Mouse (Mus musculus): ENCODE measurements around the gene Smtnl2.
"Not testable (repeated sequence)": the region's sequence is repeated elsewhere in the genome, so short reads cannot be mapped to it uniquely, and the experiment has no call there.

Gene Smtnl2

GRCm38 (mm10) chr11:72411093-72411921, at the start of gene Smtnl2:
Smtnl2 (minus strand) TSS chr11:72411713.
- peak; percentile 97 for DNase-seq

- no peak for DNase-seq
These were observed 47.0 kb upstream of the Smtnl2 start for GRCm38 (mm10) chr11:72458502-72458901.

GRCm38 (mm10) chr11:72457995-72458496, 46.5 kb upstream of the Smtnl2 start:
- peak; percentile 77 for DNase-seq

GRCm38 (mm10) chr11:72455694-72456093, 44.2 kb upstream of the Smtnl2 start:
- no peak for DNase-seq

- DNase-seq = no peak
These were observed 41.8 kb upstream of the Smtnl2 start for GRCm38 (mm10) chr11:72453105-72453953.

- no peak for DNase-seq
These were observed 40.7 kb upstream of the Smtnl2 start for GRCm38 (mm10) chr11:72452140-72452665.

GRCm38 (mm10) chr11:72447475-72447874, 36.0 kb upstream of the Smtnl2 start:
- DNase-seq = no peak

- peak; percentile 67 for DNase-seq
These were observed 35.0 kb upstream of the Smtnl2 start for GRCm38 (mm10) chr11:72446311-72447105.

GRCm38 (mm10) chr11:72440965-72441664, 29.6 kb upstream of the Smtnl2 start, which contains the start of gene Mybbp1a:
Mybbp1a (plus strand) TSS chr11:72441355.
- peak; percentile 99 for DNase-seq

GRCm38 (mm10) chr11:72440597-72440964, 29.1 kb upstream of the Smtnl2 start:
- not testable (repeated sequence) for DNase-seq

GRCm38 (mm10) chr11:72438411-72438810, 26.9 kb upstream of the Smtnl2 start:
- DNase-seq = no peak

GRCm38 (mm10) chr11:72436756-72437650, 25.5 kb upstream of the Smtnl2 start:
- no peak for DNase-seq

- peak; percentile 61 for DNase-seq
These were observed 24.8 kb upstream of the Smtnl2 start for GRCm38 (mm10) chr11:72436271-72436670.

GRCm38 (mm10) chr11:72435694-72436045, 24.2 kb upstream of the Smtnl2 start:
- DNase-seq = peak; percentile 73

GRCm38 (mm10) chr11:72434963-72435693, 23.6 kb upstream of the Smtnl2 start, which contains the start of gene Ggt6:
Ggt6 (plus strand) TSS chr11:72435526.
- DNase-seq = peak; percentile 77

- not testable (repeated sequence) for DNase-seq
These were observed 19.0 kb upstream of the Smtnl2 start for GRCm38 (mm10) chr11:72430311-72431068.

GRCm38 (mm10) chr11:72429288-72429690, 17.8 kb upstream of the Smtnl2 start:
- DNase-seq = peak; percentile 86

GRCm38 (mm10) chr11:72428694-72429093, 17.2 kb upstream of the Smtnl2 start:
- peak; percentile 93 for DNase-seq

GRCm38 (mm10) chr11:72426884-72427283, 15.4 kb upstream of the Smtnl2 start:
- no peak for DNase-seq
